Mouse (Mus musculus) stomach, postnatal 0 days (tissue): ENCODE measurements around the gene Psmd8.

ENCODE experiments used
- CTCF ChIP-seq: IDR thresholded peaks from 2 replicates; pipeline ENCODE4 v1.5.1; 2016; ENCODE audit warnings: antibody characterized with exemption, low read depth, mild to moderate bottlenecking, moderate library complexity
- EP300 ChIP-seq: optimal IDR thresholded peaks from 2 replicates; pipeline ENCODE3; 2016; ENCODE audit warnings: antibody characterized with exemption

DNA sequence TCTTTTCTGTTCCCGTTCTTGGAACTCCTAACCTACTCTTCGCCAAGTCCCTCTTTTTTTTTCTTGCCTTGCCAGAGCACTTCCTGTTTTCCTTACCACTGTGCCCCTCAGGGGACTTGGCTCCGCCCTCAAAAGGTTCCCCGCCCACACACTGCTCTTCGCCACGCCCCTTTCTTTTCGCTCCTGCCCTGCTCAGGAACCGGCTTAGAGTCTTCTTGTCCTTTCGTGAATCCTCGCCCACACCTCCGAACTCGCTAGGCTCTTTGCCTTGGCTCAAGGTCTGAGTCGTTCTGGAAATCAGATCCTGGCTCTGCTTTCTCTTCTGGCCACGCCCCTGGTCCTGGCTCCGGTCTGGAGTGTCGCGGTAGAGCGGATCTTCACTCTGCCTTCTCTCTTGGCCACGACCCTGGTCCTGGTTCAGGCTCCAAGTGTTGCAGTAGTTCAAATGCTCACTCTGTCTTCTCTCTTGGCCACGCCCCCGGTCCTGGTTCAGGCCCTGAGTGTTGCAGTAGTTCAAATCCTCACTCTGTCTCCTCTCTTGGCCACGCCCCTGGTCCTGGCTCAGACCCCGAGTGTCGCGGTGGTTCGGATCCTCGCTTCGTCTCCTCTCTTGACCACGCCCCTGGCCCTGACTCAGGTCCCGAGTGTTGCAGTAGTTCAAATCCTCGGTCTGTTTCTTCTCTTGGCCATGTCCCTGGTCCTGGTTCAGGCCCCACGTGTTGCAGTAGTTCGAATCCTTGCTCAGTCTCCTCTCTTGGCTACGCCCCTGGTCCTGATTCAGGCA is 31.1 kb upstream of the Psmd8 start:
- no peak for TF ChIP-seq CTCF
- TF ChIP-seq EP300: no peak
